Mouse (Mus musculus) adrenal gland, postnatal 14 days (tissue): ENCODE results near the gene Zfhx3. TPM values are rescaled to one million over a fixed set of nuclear protein-coding genes. Genes with fewer than 3 reads are reported as not detected.
A peak's percentile ranks its signal among the peaks of the same experiment; 100 is the strongest.
"Not testable (repeated sequence)": the region's sequence is repeated elsewhere in the genome, so short reads cannot be mapped to it uniquely, and the experiment has no call there.

ENCODE experiments used
- DNase-seq: peaks from one replicate; pipeline ENCODE4 v3.0.0; 2021; ENCODE audit warnings: mixed read lengths
- long read RNA-seq, 2 experiments: library from polyadenylated mRNA; stranded (forward); transcript quantifications; one replicate each; pipeline ENCODE4 v2.0.0; 2021
- total RNA-seq: library from RNA; stranded (reverse); gene quantifications from 2 replicates; pipeline ENCODE4 v1.2.3, GENCODE M21; 2021

Zfhx3 gene
- total RNA-seq = 36.2 and 43.5 TPM in 2 replicates
- long read RNA-seq, experiment 1, partial matches to known transcripts = 0 of 9 reads
- long read RNA-seq, experiment 1, other reads (novel, unspliced or antisense) = 9 of 9 reads
- long read RNA-seq, experiment 2, partial matches to known transcripts = 11 of 19 reads
- long read RNA-seq, experiment 2, other reads (novel, unspliced or antisense) = 8 of 19 reads

DNA sequence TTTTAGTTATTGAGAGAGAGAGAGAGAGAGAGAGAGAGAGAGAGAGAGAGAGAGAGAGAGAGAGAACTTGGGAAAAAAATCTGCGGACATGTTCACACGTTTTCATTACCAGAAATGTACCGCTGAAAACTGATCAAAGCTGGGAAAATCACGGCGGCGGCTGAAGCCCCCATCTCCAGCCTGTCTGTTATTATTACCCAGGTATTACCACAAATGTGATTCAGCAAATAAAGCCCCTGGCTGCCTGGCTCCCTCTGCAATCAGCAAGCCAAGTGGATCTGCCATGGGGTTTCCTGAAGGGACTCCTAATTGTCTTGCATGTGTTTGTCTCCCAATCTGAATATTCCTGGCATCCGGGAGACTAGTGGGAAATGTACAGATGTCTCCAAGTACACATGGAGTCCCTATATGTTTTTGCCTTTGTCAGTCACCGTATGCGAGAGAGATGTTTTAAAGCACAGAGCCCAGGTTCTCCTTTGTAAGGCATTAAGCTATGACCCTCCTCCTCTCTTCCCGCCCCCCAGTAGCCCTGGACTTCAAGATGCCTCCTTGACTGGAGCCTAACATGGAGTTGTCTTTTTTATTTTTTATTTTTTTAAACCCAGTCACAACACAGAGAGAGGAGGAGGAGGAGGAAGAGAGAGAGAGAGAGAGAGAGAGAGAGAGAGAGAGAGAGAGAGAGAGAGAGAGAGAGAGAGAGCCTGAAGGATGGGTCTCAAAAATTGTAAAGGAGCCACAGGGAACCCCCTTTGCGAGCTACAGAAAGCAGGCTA, at the start of gene Zfhx3:
Gene Zfhx3 (plus strand): TSS at position 723 of the 773 bp plus-strand sequence.
- DNase-seq = no peak

DNA sequence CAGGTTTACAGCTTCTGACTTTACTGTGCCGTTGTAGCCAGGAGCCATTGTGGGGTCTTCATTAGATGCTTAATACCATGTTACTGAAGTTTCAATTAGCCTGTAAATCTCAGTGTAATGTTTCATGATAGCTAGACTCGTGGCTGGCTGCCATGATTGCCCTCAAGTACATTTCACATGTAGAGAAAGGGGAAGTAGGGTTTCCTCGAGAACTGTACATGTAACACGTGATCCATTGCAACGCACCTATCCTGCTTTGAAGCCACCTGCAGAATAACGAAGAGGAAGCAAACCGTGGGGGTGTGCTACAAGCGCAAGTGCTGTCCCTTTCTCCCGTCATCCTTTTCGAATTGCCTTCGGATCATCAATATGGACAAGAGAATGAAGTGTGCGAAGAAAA, 23.5 kb upstream of the Zfhx3 start:
- DNase-seq = no peak

GRCm38 (mm10) chr8:107926149-107926548, 16.3 kb upstream of the Zfhx3 start:
- no peak for DNase-seq

DNA sequence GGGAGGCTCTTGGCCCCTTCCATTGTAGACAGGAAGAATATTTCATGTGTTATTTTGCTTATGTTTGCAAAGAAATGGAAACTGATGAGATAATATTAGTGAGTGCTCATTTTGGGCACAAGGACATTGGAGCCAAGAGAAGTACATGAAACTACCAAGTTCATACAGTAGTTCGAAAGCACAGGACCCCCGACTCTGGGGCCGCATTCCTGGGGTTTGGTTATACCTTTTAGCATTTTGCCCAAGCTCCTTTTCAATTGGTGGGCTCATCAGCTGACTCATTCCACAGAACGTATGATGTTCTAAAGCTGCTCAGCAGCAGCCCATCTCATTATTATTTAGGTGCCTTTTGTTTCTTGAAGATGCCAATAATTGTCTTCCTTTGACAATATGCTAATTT, 5.7 kb upstream of the Zfhx3 start:
- DNase-seq = no peak

- not testable (repeated sequence) for DNase-seq
Observed at GRCm38 (mm10) chr8:107938231-107938630, 4.2 kb upstream of the Zfhx3 start.

- no peak for DNase-seq
Observed at GRCm38 (mm10) chr8:107940181-107940580, 2.3 kb upstream of the Zfhx3 start.

GRCm38 (mm10) chr8:107942752-107943510, 487 bp downstream of the Zfhx3 start:
- no peak for DNase-seq

DNA sequence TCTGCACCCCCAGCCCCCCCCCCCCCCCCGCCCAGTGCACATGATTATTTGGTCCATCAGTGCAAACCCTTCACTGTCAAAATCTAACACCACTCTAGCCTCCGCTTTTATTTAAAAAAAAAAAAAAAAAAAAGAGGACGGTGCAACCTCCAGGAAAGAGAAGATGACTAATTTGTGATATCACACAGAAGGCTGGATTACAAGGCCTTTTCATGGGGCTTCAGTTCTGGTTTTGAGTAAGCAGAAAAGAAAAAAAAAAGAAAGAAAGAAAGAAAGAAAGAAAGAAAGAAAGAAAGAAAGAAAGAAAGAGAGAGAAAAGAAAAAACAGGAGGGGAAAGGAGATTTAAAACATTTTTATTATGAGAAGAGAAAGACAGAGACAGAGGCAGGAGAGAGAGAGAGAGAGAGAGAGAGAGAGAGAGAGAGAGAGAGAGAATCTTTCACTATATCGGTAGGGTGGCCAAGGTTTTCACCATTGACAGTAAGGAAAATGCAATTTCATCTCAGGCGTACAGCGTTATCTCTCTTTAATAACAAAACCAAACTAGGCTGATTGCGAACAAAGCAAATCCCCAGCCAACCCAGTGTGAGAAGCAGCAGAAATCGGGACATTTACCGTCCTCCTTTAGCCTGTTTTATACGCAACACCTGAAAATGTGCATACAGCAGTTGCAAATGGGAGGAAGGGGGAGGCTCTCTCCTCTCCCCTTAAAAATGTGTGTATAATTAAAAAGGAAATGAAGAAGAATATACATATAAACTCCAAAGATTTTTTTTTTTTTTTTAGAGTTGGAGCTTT, 1.3 kb downstream of the Zfhx3 start:
- DNase-seq = no peak

- DNase-seq = peak; percentile 7
Observed at GRCm38 (mm10) chr8:107944676-107945600, 2.5 kb downstream of the Zfhx3 start.

DNA sequence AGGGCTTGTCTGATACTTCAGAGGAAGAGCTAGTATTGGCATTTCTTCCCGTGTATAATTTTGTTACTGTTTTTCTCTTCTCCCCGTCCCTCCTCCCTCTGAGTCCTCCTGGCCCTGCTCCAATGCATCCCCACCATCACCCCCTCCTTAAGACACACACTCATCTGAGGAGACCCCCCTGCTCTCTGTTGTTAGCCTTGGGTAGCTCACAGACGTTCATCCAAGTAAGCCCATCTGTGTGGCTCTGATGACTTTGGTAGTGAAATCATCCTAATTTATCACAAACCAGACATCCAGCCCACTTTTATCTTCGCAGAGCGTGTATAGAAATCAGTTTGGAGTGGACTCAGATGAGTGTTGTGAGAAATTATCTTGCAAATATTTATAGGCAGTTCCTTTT, 4.4 kb downstream of the Zfhx3 start:
- no peak for DNase-seq

GRCm38 (mm10) chr8:107955887-107956286, 13.4 kb downstream of the Zfhx3 start:
- DNase-seq = peak; percentile 45

DNA sequence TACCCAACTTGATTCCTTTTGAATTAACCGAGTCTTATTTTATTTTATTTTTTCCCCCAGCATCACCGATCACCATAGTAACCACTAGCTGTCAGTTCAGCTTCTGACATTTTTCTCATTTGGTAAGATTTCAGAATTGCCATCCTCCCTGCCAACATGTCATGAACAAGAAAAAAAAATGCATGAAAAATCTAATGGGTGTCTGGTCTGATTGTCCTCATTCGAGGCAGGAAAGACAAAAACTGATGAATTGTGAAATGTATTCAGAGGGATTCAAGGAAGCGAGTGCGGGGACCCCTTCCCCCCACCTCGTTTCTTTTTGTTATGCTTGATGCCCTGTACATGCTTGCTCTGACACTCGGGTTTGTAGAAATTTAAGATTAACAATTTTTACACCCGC, 15.1 kb downstream of the Zfhx3 start:
- no peak for DNase-seq

DNA sequence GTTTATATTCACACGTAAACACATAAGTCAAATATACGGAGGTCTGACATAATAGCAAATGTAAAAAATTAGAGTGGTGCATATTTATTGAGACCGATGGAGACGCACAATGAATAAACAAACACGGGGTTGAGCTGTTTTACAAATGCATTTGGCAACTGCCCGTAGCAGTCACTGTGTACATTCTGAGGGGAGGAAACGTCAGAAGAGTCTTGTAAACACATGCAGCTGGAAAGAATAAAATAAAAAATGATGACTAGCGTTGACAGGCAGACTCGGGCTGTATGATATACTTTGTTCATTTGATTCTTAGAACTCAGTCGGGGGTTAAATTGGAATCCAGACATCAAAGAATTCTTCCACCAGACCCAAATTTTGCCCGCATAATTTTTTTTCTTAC, 18.0 kb downstream of the Zfhx3 start:
- no peak for DNase-seq

GRCm38 (mm10) chr8:107960878-107961277, 18.4 kb downstream of the Zfhx3 start:
- DNase-seq = no peak

DNA sequence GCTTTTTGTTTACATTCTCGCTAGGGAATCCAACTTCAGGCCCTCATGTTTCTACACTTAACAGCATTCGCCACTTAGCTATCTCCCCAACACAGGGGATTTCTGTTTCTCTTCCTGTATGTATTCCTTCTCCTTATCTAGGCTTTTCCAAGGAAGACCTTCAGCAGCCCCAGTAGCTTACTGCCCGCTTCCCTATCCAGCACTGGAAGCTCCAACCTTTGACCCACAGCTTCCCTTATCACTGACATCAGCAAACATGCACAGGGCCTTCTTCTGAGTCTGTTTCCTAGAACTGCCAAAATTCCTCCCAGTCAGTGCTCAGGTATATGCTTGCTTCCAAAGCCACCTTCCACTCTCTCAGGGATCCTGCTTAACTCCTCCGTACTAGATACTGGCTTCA, 29.8 kb downstream of the Zfhx3 start:
- no peak for DNase-seq

DNA sequence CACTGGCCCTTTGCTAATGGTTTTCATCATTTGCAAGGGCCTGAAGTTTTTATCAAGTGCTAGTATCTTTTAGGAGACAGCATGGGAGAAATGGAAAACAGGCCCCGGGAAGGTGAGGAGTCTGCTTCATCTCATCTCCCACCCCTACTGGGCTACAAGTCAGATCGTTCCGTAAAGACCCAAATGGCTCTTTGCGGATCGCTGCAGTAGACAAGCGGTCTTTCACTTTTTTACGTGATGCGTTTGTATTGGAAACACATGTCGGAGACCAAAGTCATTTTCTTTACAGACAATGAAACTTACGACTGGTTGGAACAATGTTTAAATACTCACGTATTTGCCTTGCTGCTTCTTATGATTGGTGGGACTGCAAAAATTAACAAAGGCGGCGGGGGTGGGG, 32.0 kb downstream of the Zfhx3 start:
- no peak for DNase-seq

- no peak for DNase-seq
Observed at GRCm38 (mm10) chr8:107978247-107978646, 35.8 kb downstream of the Zfhx3 start.

- DNase-seq = peak; percentile 19
Observed at GRCm38 (mm10) chr8:107980618-107981017, 38.2 kb downstream of the Zfhx3 start.

GRCm38 (mm10) chr8:107986629-107987028, 44.2 kb downstream of the Zfhx3 start:
- DNase-seq = no peak

- DNase-seq = no peak
Observed at GRCm38 (mm10) chr8:107998874-107999273, 56.4 kb downstream of the Zfhx3 start.

DNA sequence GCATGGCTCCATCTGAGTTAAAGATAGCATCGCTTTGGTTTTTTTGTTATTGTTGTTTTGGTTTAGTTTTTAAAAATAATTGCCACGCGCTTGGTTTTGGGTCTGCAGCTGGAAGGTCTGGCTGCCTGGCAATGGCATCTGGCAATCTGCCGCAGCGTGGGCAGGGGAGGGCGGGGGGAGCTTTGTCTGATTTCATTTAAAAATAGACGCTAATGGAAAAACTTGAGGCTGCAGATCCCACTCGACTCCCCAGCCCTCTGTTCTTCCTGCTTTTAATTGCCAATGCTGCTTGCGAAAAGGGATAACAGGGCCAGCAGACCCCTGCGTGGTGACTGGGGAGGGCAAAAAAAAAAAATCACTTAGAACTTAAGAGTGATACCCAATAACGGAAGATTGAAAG, 69.1 kb downstream of the Zfhx3 start:
- DNase-seq = peak; percentile 52
